Mouse (Mus musculus): ENCODE results near the gene Ubac2. TPM values are rescaled to one million over a fixed set of nuclear protein-coding genes. Genes with fewer than 3 reads are reported as not detected.
A peak's percentile ranks its signal among the peaks of the same experiment; 100 is the strongest.

Gene Ubac2
- total and polyA plus RNA-seq, 2 experiments from 2014 or later = 39.4 to 66.8 TPM

DNA sequence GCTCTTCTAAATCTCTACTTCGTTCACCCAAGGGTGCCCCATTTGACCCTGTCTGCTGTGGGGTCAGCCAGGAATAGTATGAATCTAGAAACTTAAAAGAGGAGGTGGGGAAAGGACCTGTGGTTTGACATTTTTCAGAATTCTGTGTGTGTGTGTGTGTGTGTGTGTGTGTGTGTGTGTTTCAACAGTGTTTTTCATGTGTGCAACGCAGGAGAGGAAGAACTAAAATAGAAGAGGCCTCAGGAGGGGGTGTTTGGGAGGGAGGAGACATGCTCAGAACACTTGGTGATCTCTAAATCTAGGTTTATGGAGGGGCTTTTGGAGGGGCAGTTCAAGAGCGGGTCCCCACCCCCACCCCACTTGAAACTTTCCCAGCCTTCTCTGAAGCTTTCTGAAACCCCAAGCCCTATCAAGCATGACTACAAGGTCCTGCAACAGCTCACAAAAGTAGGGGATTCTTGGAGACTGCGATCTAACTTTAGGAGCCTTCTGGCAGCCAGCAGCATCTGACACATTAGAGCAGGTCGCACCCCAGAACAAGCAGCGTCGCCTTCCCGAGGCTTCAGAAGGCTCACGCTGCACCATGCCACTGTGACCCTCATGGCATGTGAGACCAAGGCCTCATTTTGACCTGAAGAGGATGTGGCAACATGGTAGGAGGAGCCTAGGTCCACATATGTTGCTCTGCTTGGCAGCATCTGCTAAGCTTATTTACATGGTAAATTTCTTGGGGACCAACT is 174.6 kb downstream of the Ubac2 start:
- H3K36me3 ChIP-seq (replicated peaks; ENCODE audit: control insufficient read depth, insufficient read depth, low read length) = no peaks in the 10 kb centered on the region
- 75% methylated on average over 9 of the region's 9 CpGs for WGBS
- H3K4me3 ChIP-seq (ENCODE audit: low read depth, low read length) = no peak overlapping the region
- no peak overlapping the region for H3K27ac ChIP-seq (ENCODE audit: low read depth)
- 0 out of 2 replicates have a peak, but pooled peaks cover 6% of the 10 kb centered on the region for H3K27me3 ChIP-seq (ENCODE audit: control insufficient read depth, insufficient read depth, low read length)
- TF ChIP-seq CTCF (IDR thresholded peaks at IDR 0.05; ENCODE audit: low read depth) (no peak), EP300 (IDR thresholded peaks at IDR 0.05; ENCODE audit: low read depth) (no peak)
- H3K4me1 ChIP-seq (ENCODE audit: control insufficient read depth, insufficient read depth) = no peaks in the 10 kb centered on the region
- no peak for ATAC-seq (ENCODE audit: insufficient read depth, low read depth)
- no peak overlapping the region for H3K9ac ChIP-seq (replicated peaks; ENCODE audit: low read depth, low read length)
- no peak overlapping the region for H3K4me2 ChIP-seq (ENCODE audit: low read depth, low read length)
- no peak for DNase-seq (ENCODE audit: low spot score)
- no peaks in the 10 kb centered on the region for H3K9me3 ChIP-seq (replicated peaks; ENCODE audit: control insufficient read depth, low read length)

DNA sequence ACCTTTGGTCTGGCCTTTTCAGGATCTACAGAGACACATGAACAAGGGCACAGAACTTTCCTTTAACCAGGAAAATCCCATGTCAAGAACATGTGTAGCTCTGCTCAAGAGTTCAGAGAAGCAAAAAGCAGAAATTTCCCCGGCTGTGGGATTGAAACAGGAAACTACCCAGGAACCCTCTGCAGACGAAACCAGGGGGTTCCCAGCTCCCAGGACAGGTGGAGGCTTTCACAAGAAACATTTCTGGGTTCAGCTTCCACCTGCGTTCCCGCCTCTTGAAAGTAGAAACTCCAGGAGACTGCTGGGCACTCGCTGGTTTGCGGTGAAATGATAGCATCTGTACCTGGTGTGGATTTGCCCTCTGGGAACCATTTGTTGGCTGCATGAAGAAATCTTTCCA is 178.5 kb downstream of the Ubac2 start:
- Histone ChIP-seq H3K4me1 (ENCODE audit: control insufficient read depth, insufficient read depth) (no peaks in the 10 kb centered on the region), H3K9ac (replicated peaks; ENCODE audit: low read depth, low read length) (no peak overlapping the region), H3K36me3 (replicated peaks; ENCODE audit: control insufficient read depth, insufficient read depth, low read length) (no peaks in the 10 kb centered on the region), H3K27me3 (ENCODE audit: control insufficient read depth, insufficient read depth, low read length) (0 out of 2 replicates have a peak, but pooled peaks cover 6% of the 10 kb centered on the region), H3K4me3 (ENCODE audit: low read depth, low read length) (no peak overlapping the region), H3K27ac (ENCODE audit: low read depth) (no peak overlapping the region), H3K9me3 (replicated peaks; ENCODE audit: control insufficient read depth, low read length) (no peaks in the 10 kb centered on the region), H3K4me2 (ENCODE audit: low read depth, low read length) (no peak overlapping the region)
- DNase-seq (ENCODE audit: low spot score) = no peak
- WGBS = 72% methylated on average over 6 of the region's 6 CpGs
- no peak for ATAC-seq (ENCODE audit: insufficient read depth, low read depth)
- no peak for TF ChIP-seq CTCF (IDR thresholded peaks at IDR 0.05; ENCODE audit: low read depth)
- no peak for TF ChIP-seq EP300 (IDR thresholded peaks at IDR 0.05; ENCODE audit: low read depth)

DNA sequence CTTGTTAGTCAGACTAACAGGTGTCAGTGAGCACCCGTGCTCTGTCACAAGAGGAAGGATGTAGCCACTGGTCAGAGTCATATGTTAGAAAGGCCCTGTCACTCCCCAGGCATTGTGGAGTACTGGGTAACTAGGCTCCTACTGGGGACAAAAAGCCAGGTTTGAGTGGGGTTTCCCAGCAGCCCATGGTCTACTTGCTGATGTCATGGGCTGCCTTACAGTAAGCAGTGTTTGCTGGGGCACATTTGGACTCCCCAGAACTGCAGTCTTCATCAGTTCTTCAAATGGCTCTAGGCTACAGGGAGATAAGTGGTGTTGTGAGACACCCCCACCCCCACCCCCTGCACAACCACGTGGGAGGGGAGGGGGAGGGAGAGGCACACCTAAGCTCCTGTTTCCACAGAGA is 179.5 kb downstream of the Ubac2 start:
- WGBS = 24% methylated on average over 2 of the region's 2 CpGs
- TF ChIP-seq CTCF (IDR thresholded peaks at IDR 0.05; ENCODE audit: low read depth) (no peak), EP300 (IDR thresholded peaks at IDR 0.05; ENCODE audit: low read depth) (no peak)
- 0 out of 2 replicates have a peak, but pooled peaks cover 6% of the 10 kb centered on the region for H3K27me3 ChIP-seq (ENCODE audit: control insufficient read depth, insufficient read depth, low read length)
- ATAC-seq (ENCODE audit: insufficient read depth, low read depth) (no peak), DNase-seq (ENCODE audit: low spot score) (no peak)
- no peak overlapping the region for H3K4me2 ChIP-seq (ENCODE audit: low read depth, low read length)
- no peak overlapping the region for H3K4me3 ChIP-seq (ENCODE audit: low read depth, low read length)
- no peak overlapping the region for H3K27ac ChIP-seq (ENCODE audit: low read depth)
- no peak overlapping the region for H3K9ac ChIP-seq (replicated peaks; ENCODE audit: low read depth, low read length)
- H3K4me1 ChIP-seq (ENCODE audit: control insufficient read depth, insufficient read depth) = no peaks in the 10 kb centered on the region
- no peaks in the 10 kb centered on the region for H3K9me3 ChIP-seq (replicated peaks; ENCODE audit: control insufficient read depth, low read length)
- no peaks in the 10 kb centered on the region for H3K36me3 ChIP-seq (replicated peaks; ENCODE audit: control insufficient read depth, insufficient read depth, low read length)

DNA sequence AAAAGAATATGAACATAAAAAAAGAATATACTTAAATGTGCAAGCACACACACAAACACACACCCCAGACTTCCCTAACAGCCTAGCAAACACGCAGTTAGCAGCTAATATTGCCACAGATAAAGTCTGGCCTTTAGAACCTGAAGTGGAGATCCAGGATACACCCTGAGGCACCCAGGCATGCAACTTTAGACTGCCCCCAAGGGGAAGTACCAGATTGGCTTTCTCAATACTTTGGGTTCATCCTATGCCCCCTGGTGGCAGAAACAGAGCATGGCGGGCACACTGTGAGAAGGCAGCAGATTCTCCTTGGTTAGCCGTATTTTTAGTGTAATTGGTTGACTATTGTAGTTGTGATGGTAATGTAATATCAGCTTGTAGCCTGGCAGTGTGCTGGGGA is 182.2 kb downstream of the Ubac2 start:
- peaks cover 24% of the 10 kb centered on the region for H3K27me3 ChIP-seq (ENCODE audit: control insufficient read depth, insufficient read depth, low read length)

DNA sequence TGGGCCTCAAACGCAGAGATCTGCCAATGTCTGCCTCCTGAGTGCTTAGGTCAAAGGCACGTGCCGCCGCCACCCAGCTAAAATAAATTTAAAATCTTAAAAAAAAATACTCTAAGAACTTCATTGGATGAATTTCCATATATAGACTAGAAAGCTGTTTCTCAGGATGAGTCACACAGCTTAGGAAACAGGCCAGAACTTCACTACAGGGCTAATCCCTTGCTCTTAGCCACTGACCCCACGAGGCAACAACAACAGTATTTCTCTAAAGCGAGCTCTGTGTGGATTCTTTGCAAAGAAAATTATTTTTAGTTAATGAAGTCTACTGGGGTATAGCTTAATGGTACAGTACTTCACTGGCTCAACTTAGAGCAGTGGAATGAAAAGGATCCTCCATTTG is 183.0 kb downstream of the Ubac2 start:
- no peak overlapping the region for H3K9ac ChIP-seq (replicated peaks; ENCODE audit: low read depth, low read length)
- H3K27me3 ChIP-seq (ENCODE audit: control insufficient read depth, insufficient read depth, low read length) = peaks cover 25% of the 10 kb centered on the region
- DNase-seq (ENCODE audit: low spot score) = no peak
- WGBS = 77% methylated on average over 6 of the region's 6 CpGs
- H3K36me3 ChIP-seq (replicated peaks; ENCODE audit: control insufficient read depth, insufficient read depth, low read length) = no peaks in the 10 kb centered on the region
- TF ChIP-seq EP300 (IDR thresholded peaks at IDR 0.05; ENCODE audit: low read depth) (no peak), CTCF (IDR thresholded peaks at IDR 0.05; ENCODE audit: low read depth) (no peak)
- H3K4me1 ChIP-seq (ENCODE audit: control insufficient read depth, insufficient read depth) = no peaks in the 10 kb centered on the region
- no peak for ATAC-seq (ENCODE audit: insufficient read depth, low read depth)
- no peak overlapping the region for H3K4me2 ChIP-seq (ENCODE audit: low read depth, low read length)
- no peak overlapping the region for H3K4me3 ChIP-seq (ENCODE audit: low read depth, low read length)
- H3K27ac ChIP-seq (ENCODE audit: low read depth) = no peak overlapping the region
- H3K9me3 ChIP-seq (replicated peaks; ENCODE audit: control insufficient read depth, low read length) = no peaks in the 10 kb centered on the region

More for the DNA sequence above, 182.2 kb downstream of the Ubac2 start:
- H3K4me2 ChIP-seq (ENCODE audit: low read depth, low read length) = no peak overlapping the region
- H3K9ac ChIP-seq (replicated peaks; ENCODE audit: low read depth, low read length) = no peak overlapping the region
- H3K4me3 ChIP-seq (ENCODE audit: low read depth, low read length) = no peak overlapping the region
- WGBS = 4% methylated on average over 3 of the region's 3 CpGs
- no peaks in the 10 kb centered on the region for H3K4me1 ChIP-seq (ENCODE audit: control insufficient read depth, insufficient read depth)
- DNase-seq (ENCODE audit: low spot score) (peak; percentile 73), ATAC-seq (ENCODE audit: insufficient read depth, low read depth) (peak; percentile 57)
- no peak overlapping the region for H3K27ac ChIP-seq (ENCODE audit: low read depth)
- H3K36me3 ChIP-seq (replicated peaks; ENCODE audit: control insufficient read depth, insufficient read depth, low read length) = no peaks in the 10 kb centered on the region
- no peaks in the 10 kb centered on the region for H3K9me3 ChIP-seq (replicated peaks; ENCODE audit: control insufficient read depth, low read length)
- TF ChIP-seq EP300 (IDR thresholded peaks at IDR 0.05; ENCODE audit: low read depth) (no peak), CTCF (IDR thresholded peaks at IDR 0.05; ENCODE audit: low read depth) (peak; percentile 99)
